Mouse (Mus musculus) intestine, embryonic 16.5 days (tissue): ENCODE measurements at regions not wholly inside any gene's neighbourhood (a gene's known extent, or its start where the extent isn't known, plus 50 kb on each side); places are given as distances from the start of the nearest gene placed in this dataset.

Experiments used
- ATAC-seq: fragments of 200-750 bp; cut with Nextera tagmentation; 2 replicates; pipeline ENCODE4 v1.8.0; 2017; ENCODE audit warnings: moderate TSS enrichment, moderate library complexity
- H3K27ac ChIP-seq: fragments of 300-500 bp; sonication (generic); 2 replicates; pipeline ENCODE4 v1.5.1; 2014; ENCODE audit warnings: mild to moderate bottlenecking, low read length
- H3K27me3 ChIP-seq: fragments of 300-500 bp; sonication (generic); replicated peaks from 2 replicates; pipeline ENCODE4 v1.6.1; 2014; ENCODE audit warnings: low read length, control low read depth, mixed read lengths; ENCODE audit not compliant: control insufficient read depth, insufficient read depth
- H3K36me3 ChIP-seq: fragments of 300-500 bp; sonication (generic); 2 replicates; pipeline ENCODE4 v1.6.1; 2014; ENCODE audit warnings: low read length, control low read depth; ENCODE audit not compliant: control insufficient read depth, insufficient read depth
- H3K4me1 ChIP-seq: fragments of 300-500 bp; sonication (generic); 2 replicates; pipeline ENCODE4 v1.6.1; 2014; ENCODE audit warnings: low read length, control low read depth, mixed read lengths; ENCODE audit not compliant: control insufficient read depth, insufficient read depth
- H3K4me2 ChIP-seq: fragments of 300-500 bp; sonication (generic); 2 replicates; pipeline ENCODE4 v1.6.1; 2014; ENCODE audit warnings: low read depth, low read length, control low read depth
- H3K4me3 ChIP-seq: fragments of 300-500 bp; sonication (generic); 2 replicates; pipeline ENCODE4 v1.5.1; 2014; ENCODE audit warnings: mild to moderate bottlenecking, low read length
- H3K9ac ChIP-seq: fragments of 300-500 bp; sonication (generic); 2 replicates; pipeline ENCODE4 v1.6.1; 2014; ENCODE audit warnings: low read depth, low read length
- H3K9me3 ChIP-seq: fragments of 300-500 bp; sonication (generic); 2 replicates; pipeline ENCODE4 v1.6.1; 2016; ENCODE audit warnings: low read length, control low read depth; ENCODE audit not compliant: control insufficient read depth
- WGBS: fragments of 180-500 bp; shearing (Covaris S2); extraction: QIAGEN DNeasy Blood & Tissue Kit; methylation state at CpG from one replicate; pipeline ENCODE4 v1.1.7; 2014; 5-methylcytosine and 5-hydroxymethylcytosine counted together

DNA sequence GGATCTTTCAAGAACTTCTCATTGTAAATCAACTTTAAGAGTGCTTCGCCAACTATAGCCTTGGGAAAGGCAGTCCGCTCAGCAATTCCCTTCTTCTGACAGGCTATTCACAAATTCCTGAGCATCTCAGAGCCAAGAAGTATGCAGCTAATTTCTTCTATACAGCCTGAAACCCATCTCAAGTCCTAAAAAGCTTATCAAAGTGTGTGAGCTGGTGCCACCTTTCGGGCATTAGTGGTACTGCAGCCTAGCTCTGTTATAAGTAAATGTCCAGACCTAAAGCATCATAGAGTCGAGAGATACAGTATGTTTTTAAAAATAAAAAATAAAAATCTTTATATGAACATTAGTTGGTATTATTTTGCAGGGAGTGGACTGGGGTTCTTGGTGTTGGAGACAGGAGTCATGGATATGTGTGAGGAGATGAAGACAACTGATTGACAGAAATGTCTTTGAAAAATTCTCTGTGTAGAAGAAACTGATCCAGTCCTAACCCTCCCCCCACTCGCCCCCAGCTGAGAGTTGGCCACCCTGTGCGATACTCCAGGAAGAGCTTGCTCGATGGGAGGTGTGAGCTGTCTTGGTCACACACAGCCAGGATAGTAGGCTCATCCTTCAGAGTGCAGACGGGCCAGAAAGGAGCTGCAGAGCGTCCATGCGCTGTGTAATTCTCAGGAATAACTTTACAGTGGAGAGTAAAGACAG lies 56.4 kb downstream of the Bod1 start:
- Histone ChIP-seq H3K9ac (no peak overlapping the region), H3K27me3 (no peaks in the 10 kb centered on the region), H3K4me1 (no peaks in the 10 kb centered on the region), H3K4me2 (no peak overlapping the region), H3K4me3 (no peak overlapping the region), H3K27ac (no peak overlapping the region), H3K36me3 (no peaks in the 10 kb centered on the region), H3K9me3 (no peaks in the 10 kb centered on the region)
- peak; percentile 18; the same call in 1 of the 2 replicates for ATAC-seq
- WGBS = 50% methylated on average over 10 of the region's 10 CpGs

DNA sequence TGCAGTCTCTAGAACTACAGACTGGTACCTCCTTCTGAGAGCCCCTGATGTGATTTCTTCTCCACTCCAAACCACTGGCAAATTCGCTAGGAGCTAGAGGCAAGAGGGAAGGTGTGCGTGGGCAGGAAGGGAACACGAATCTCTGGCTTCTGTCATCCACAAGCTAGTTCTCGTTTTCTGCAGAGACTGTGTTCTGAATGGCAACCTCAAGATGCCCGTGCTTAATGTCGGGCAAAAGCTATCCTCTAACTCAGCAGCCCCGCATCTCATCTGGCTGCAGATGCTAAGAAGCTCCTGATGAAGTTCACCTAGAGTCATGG lies 57.3 kb downstream of the Bod1 start:
- H3K9ac ChIP-seq = no peak overlapping the region
- H3K9me3 ChIP-seq = no peaks in the 10 kb centered on the region
- ATAC-seq = no peak
- no peak overlapping the region for H3K27ac ChIP-seq
- no peaks in the 10 kb centered on the region for H3K27me3 ChIP-seq
- no peak overlapping the region for H3K4me2 ChIP-seq
- 81% methylated on average over 7 of the region's 7 CpGs for WGBS
- no peak overlapping the region for H3K4me3 ChIP-seq
- H3K4me1 ChIP-seq = no peaks in the 10 kb centered on the region
- H3K36me3 ChIP-seq = no peaks in the 10 kb centered on the region

- no peak overlapping the region for H3K9ac ChIP-seq
- H3K36me3 ChIP-seq = no peaks in the 10 kb centered on the region
- no peak overlapping the region for H3K4me2 ChIP-seq
- no peaks in the 10 kb centered on the region for H3K27me3 ChIP-seq
- H3K4me1 ChIP-seq = no peaks in the 10 kb centered on the region
- no peaks in the 10 kb centered on the region for H3K9me3 ChIP-seq
- ATAC-seq = no peak
- 66% methylated on average over 11 of the region's 11 CpGs for WGBS
- H3K27ac ChIP-seq = no peak overlapping the region
- no peak overlapping the region for H3K4me3 ChIP-seq
These were observed 57.8 kb downstream of the Bod1 start for GRCm38 (mm10) chr11:31613688-31614393.

- no peak overlapping the region for H3K27ac ChIP-seq
- H3K9me3 ChIP-seq = no peaks in the 10 kb centered on the region
- no peak overlapping the region for H3K4me2 ChIP-seq
- 78% methylated on average over 4 of the region's 4 CpGs for WGBS
- H3K4me1 ChIP-seq = no peaks in the 10 kb centered on the region
- no peak for ATAC-seq
- H3K4me3 ChIP-seq = no peak overlapping the region
- no peaks in the 10 kb centered on the region; the same call in 1 of the 2 replicates for H3K27me3 ChIP-seq
- no peak overlapping the region for H3K9ac ChIP-seq
- no peaks in the 10 kb centered on the region for H3K36me3 ChIP-seq
These were observed 63.2 kb downstream of the Bod1 start for GRCm38 (mm10) chr11:31608458-31608857.

GRCm38 (mm10) chr11:31601499-31601898 lies 70.2 kb downstream of the Bod1 start:
- WGBS = 82% methylated on average over 7 of the region's 7 CpGs
- no peaks in the 10 kb centered on the region for H3K27me3 ChIP-seq
- ATAC-seq = no peak
- H3K27ac ChIP-seq = no peak overlapping the region
- no peak overlapping the region for H3K4me2 ChIP-seq
- H3K9me3 ChIP-seq = no peaks in the 10 kb centered on the region
- H3K4me3 ChIP-seq = no peak overlapping the region
- H3K4me1 ChIP-seq = no peaks in the 10 kb centered on the region
- H3K9ac ChIP-seq = no peak overlapping the region
- H3K36me3 ChIP-seq = no peaks in the 10 kb centered on the region

GRCm38 (mm10) chr11:31593604-31594003 lies 78.1 kb downstream of the Bod1 start:
- H3K4me3 ChIP-seq = no peak overlapping the region
- no peaks in the 10 kb centered on the region for H3K4me1 ChIP-seq
- 84% methylated on average over 2 of the region's 2 CpGs for WGBS
- no peak overlapping the region for H3K9ac ChIP-seq
- no peak overlapping the region for H3K27ac ChIP-seq
- H3K27me3 ChIP-seq = no peaks in the 10 kb centered on the region
- ATAC-seq = no peak
- no peak overlapping the region for H3K4me2 ChIP-seq
- no peaks in the 10 kb centered on the region for H3K9me3 ChIP-seq
- H3K36me3 ChIP-seq = no peaks in the 10 kb centered on the region

- WGBS = 69% methylated on average over 11 of the region's 11 CpGs
- ATAC-seq = no peak
- H3K9ac ChIP-seq = no peak overlapping the region
- H3K27me3 ChIP-seq = no peaks in the 10 kb centered on the region
- H3K4me3 ChIP-seq = no peak overlapping the region
- H3K36me3 ChIP-seq = no peaks in the 10 kb centered on the region
- H3K4me1 ChIP-seq = no peaks in the 10 kb centered on the region
- H3K27ac ChIP-seq = peak overlapping the region; percentile 38; the same call in 1 of the 2 replicates
- no peaks in the 10 kb centered on the region for H3K9me3 ChIP-seq
- no peak overlapping the region for H3K4me2 ChIP-seq
These were observed 79.6 kb downstream of the Bod1 start for GRCm38 (mm10) chr11:31592061-31592460.

DNA sequence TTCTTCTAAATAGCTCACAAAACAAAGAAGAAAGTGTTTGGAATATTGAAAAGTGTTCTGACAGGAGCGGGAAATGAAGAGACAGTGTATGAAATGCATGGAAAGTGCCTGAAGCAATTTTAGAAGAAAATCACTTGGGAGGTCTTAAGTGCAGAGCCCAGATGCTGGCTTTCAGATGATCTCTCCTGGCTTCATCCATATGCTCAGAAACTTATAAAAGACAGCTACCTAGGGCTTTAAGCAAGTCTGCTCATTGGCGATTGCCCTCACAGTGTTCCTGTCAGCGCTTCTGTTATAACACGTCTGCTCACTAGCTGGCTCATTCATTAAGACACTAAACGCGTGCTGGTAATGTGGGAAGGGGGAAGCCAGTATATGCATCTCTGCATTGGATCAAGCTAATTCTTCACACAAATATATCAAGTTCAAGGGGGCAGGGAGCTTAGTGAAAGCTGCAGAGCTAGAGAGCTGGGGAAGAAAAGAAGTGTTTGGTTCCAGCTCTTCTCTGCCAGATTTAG lies 80.6 kb downstream of the Bod1 start:
- peak overlapping the region; percentile 38 for H3K27ac ChIP-seq
- 45% methylated on average over 6 of the region's 6 CpGs for WGBS

GRCm38 (mm10) chr11:31574941-31575340 lies 96.7 kb downstream of the Bod1 start:
- no peak overlapping the region for H3K4me2 ChIP-seq
- no peak overlapping the region for H3K9ac ChIP-seq
- H3K4me1 ChIP-seq = no peaks in the 10 kb centered on the region
- H3K4me3 ChIP-seq = no peak overlapping the region
- WGBS = 48% methylated on average over 3 of the region's 3 CpGs
- no peaks in the 10 kb centered on the region for H3K9me3 ChIP-seq
- no peaks in the 10 kb centered on the region for H3K27me3 ChIP-seq
- no peak for ATAC-seq
- no peak overlapping the region for H3K27ac ChIP-seq
- no peaks in the 10 kb centered on the region for H3K36me3 ChIP-seq

More for the DNA sequence above, 80.6 kb downstream of the Bod1 start:
- H3K9ac ChIP-seq = no peak overlapping the region
- H3K36me3 ChIP-seq = no peaks in the 10 kb centered on the region
- no peak overlapping the region for H3K4me2 ChIP-seq
- no peaks in the 10 kb centered on the region for H3K27me3 ChIP-seq
- H3K4me3 ChIP-seq = no peak overlapping the region
- H3K9me3 ChIP-seq = no peaks in the 10 kb centered on the region
- ATAC-seq = 0 out of 2 replicates have a peak, but pooled peaks have one; percentile 31
- no peaks in the 10 kb centered on the region for H3K4me1 ChIP-seq
